Mouse (Mus musculus) cerebellum, adult 2 months (tissue): Measurements from ENCODE around the gene Kat2b. TPM values are rescaled to one million over a fixed set of nuclear protein-coding genes. Genes with fewer than 3 reads are reported as not detected.
"Not testable (repeated sequence)": the region's sequence is repeated elsewhere in the genome, so short reads cannot be mapped to it uniquely, and the experiment has no call there.

Experiments
- DNase-seq, 2 experiments: peaks; one replicate each; pipeline ENCODE4 v3.0.0; 2021
- H3K27ac ChIP-seq: fragments of 200-500 bp; 2 replicates; pipeline ENCODE4 v1.5.1; 2012; ENCODE audit warnings: low read length, control low read depth, inconsistent platforms; ENCODE audit not compliant: insufficient read depth
- H3K27me3 ChIP-seq: fragments of 200-500 bp; 2 replicates; pipeline ENCODE4 v1.6.1; 2012; ENCODE audit warnings: inconsistent platforms, mild to moderate bottlenecking, low read length, moderate library complexity; ENCODE audit not compliant: control insufficient read depth, insufficient read depth
- H3K4me1 ChIP-seq: fragments of 200-500 bp; 2 replicates; pipeline ENCODE4 v1.6.1; 2011; ENCODE audit warnings: low read length; ENCODE audit not compliant: control insufficient read depth, insufficient read depth
- H3K4me3 ChIP-seq: fragments of 200-500 bp; replicated peaks from 2 replicates; pipeline ENCODE3; 2011; ENCODE audit warnings: mild to moderate bottlenecking, low read depth, low read length, control low read depth; ENCODE audit not compliant: insufficient read depth
- CTCF ChIP-seq: fragments of 200-500 bp; IDR thresholded peaks from 2 replicates; pipeline ENCODE4 v1.5.1; 2011; ENCODE audit warnings: low read depth, mild to moderate bottlenecking, control low read depth, low read length, moderate library complexity, borderline replicate concordance; ENCODE audit not compliant: insufficient read depth
- POLR2A ChIP-seq: fragments of 200-500 bp; IDR thresholded peaks from 2 replicates; pipeline ENCODE4 v1.6.1; 2011; ENCODE audit warnings: low read length, control low read depth, borderline replicate concordance; ENCODE audit not compliant: insufficient read depth
- WGBS: fragments of 180-500 bp; shearing (Covaris S2); methylation state at CpG from one replicate; pipeline ENCODE4 v1.1.7; 2018; 5-methylcytosine and 5-hydroxymethylcytosine counted together
- polyA plus RNA-seq: library from polyadenylated mRNA; depleted of rRNA; stranded (reverse); fragments of >200 nt; gene quantifications from 2 replicates; pipeline ENCODE4 v1.2.3, GENCODE M21; 2012

The Kat2b gene
- polyA plus RNA-seq, 1 experiment = 40.5 TPM

DNA sequence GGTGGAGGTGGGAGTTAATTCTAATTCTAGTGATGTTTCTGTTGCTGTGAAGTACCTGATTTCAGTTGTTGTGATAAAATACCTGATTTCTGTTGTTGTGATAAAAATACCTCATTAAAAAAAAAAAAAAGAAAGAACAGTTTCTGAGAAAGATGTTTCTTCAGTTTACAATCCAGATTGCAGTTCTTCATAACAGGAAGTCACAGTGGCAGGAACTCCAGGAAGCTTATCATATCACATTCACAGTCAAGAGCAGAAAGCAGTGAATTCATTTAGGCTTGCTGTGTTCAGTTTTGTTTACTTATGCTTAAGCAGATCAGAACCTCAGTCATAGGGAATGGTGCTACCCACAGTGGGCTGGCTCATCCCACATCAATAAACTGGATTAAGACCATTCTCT, 64.7 kb downstream of the Kat2b start:
- H3K27me3 ChIP-seq = no peaks in the 10 kb centered on the region

DNA sequence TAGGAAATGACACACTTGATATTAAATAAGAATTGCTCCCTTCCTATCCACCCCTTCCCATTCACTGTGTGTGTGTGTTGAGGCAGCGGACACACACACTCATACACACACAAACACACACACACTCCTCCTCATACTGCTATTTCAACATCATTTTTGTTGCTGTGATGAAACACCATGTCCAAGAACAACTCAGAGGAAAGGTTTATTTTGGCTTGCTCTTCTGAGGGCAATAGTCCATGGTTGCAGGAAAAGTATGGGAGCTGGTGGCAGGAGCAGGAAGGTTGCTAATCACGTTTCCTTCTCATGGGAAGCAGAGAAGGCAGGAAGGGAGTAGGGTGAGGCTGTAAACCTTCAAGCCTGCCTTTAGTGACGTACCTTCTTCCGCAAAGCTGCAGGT, 76.7 kb downstream of the Kat2b start:
- Histone ChIP-seq H3K4me3 (no peak overlapping the region), H3K4me1 (no peaks in the 10 kb centered on the region), H3K27ac (no peak overlapping the region), H3K27me3 (no peaks in the 10 kb centered on the region)
- no peak for DNase-seq
- TF ChIP-seq POLR2A (no peak), CTCF (no peak)
- 90% methylated on average over 4 of the region's 4 CpGs for WGBS

More for the DNA sequence above, 64.7 kb downstream of the Kat2b start:
- Histone ChIP-seq H3K4me3 (no peak overlapping the region), H3K4me1 (peaks cover 11% of the 10 kb centered on the region), H3K27ac (no peak overlapping the region)
- DNase-seq = no peak
- TF ChIP-seq POLR2A (no peak), CTCF (no peak)

DNA sequence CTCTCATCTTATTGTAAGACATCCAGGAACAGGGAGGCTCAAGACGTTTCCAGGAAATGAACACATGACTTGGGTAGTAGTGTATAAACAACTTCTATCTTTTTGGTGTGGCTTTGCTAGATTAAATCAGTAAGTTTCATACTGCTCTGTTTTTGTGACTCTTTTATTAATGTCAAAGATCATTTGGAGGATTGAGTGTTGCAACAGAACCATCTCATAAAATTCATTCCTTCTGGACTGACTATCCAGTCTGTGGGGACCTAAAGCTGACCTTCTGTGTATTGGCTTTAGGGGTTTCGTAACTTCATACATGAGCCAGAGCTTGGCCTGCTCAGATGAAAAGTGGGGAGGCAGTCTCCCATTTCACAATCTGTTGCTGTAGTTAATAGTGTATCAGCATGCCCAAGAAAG, 83.6 kb downstream of the Kat2b start:
- Histone ChIP-seq H3K27me3 (no peaks in the 10 kb centered on the region), H3K27ac (no peak overlapping the region), H3K4me3 (no peak overlapping the region), H3K4me1 (no peaks in the 10 kb centered on the region)
- DNase-seq = no peak
- 69% methylated on average over 2 of the region's 2 CpGs for WGBS
- TF ChIP-seq POLR2A (no peak), CTCF (no peak)

DNA sequence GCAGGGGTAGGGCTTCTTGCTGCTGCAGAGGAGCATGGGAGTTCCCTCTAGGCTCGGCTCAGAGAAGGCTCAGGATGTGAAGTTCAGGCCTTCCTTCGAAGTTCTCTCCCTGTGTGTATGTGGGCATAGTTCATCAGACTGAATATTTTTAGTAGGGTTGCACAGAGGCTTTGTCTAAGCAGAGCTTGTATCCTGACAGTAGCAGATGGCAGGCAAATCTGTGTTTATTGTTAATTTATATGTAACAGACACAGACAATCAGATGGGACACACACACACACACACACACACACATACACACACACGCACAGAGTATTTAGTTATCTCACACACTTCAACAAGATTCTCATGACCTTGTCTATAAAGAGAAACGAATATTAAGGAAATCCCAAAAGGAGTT, 87.9 kb downstream of the Kat2b start:
- no peak overlapping the region for H3K4me3 ChIP-seq
- DNase-seq = no peak
- H3K27ac ChIP-seq = no peak overlapping the region
- H3K27me3 ChIP-seq = no peaks in the 10 kb centered on the region
- WGBS = 83% methylated on average over 4 of the region's 4 CpGs
- TF ChIP-seq CTCF (no peak), POLR2A (no peak)
- H3K4me1 ChIP-seq = no peaks in the 10 kb centered on the region

DNA sequence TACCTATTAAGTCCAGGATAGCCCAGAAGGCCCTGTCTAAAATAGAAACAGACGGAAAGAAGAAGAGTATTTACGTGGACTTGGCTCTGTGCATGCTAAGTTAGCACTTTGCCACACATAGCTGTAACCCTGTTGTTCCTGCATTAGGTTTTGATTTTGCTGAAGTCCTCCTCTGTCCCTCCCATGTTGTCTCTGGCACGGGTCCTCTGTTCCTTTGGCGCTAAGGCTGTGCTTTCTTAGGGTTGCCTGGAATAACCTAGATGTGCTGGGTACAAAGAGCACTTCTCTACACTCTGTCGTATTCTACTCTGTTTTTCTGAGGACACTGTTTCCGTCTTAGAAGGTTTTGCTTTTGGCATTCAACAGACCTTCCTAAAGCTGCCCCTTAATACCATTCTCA, 88.4 kb downstream of the Kat2b start:
- DNase-seq = no peak
- no peaks in the 10 kb centered on the region for H3K4me1 ChIP-seq
- H3K27ac ChIP-seq = no peak overlapping the region
- H3K4me3 ChIP-seq = no peak overlapping the region
- no peaks in the 10 kb centered on the region for H3K27me3 ChIP-seq
- WGBS = 77% methylated on average over 6 of the region's 6 CpGs
- no peak for TF ChIP-seq CTCF
- no peak for TF ChIP-seq POLR2A

DNA sequence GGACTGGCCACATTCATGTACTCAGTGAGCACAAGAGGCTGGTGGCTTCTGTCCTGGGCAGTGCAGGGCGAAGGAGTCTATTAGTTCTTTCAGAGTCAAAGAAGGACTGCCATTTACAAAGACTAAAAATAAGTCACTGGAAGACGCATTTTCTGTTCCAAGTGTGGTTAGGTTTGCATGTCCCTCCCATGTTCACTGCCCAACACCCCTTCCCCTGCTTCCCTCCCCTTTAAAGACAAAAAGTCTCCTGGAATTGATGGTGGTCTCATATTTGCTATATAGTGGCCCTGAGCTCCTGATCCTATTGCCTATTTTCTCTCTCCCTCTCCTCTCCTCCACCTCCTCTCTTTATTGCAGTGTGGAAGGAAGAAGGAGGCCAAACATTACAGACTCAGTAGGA, 89.3 kb downstream of the Kat2b start:
- Histone ChIP-seq H3K27ac (no peak overlapping the region), H3K27me3 (no peaks in the 10 kb centered on the region), H3K4me1 (no peaks in the 10 kb centered on the region), H3K4me3 (no peak overlapping the region)
- WGBS = 80% methylated on average over 2 of the region's 2 CpGs
- TF ChIP-seq CTCF = no peak
- no peak for DNase-seq

DNA sequence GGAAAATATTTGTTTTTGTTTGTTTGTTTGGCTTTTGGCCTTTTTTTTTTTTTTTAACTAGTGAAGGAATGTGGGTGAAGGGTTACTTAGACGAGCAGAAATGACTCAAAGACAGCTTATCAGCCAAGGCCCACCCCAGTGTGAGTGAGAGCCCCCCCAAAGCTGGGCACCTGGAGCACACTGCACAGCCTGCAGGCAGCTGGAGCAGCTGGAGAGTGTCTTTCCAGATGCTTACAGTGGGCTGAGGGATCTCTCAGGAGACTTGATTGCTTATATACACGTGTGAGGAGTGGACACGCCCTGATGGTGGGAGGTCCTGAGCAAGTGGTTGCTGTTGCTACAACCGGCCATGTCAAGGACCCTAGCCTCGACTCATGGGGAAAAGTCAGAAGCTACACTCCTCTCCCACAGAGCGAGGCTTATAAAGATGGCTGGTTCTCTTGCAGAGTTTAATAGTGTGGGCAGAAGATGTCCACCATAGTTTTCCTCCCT, 89.8 kb downstream of the Kat2b start:
- no peaks in the 10 kb centered on the region for H3K27me3 ChIP-seq
- no peak for TF ChIP-seq POLR2A
- TF ChIP-seq CTCF = no peak

DNA sequence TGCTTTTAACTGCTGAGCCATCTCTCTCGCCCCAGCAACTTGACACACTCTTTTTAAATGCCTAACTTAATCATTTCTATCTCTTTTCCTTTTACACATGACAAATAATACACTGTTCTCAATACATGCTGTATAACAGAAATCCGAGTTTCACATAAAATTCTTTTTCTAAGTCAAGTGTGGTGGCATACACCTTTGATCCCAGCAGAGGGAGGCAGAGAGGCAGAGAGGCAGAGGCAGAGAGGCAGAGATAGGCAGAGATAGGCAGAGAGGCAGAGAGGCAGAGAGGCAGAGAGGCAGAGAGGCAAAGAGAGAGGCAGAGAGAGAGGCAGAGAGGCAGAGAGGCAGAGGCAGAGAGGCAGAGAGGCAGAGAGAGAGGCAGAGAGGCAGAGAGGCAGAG, 90.7 kb downstream of the Kat2b start:
- H3K4me1 ChIP-seq, H3K27ac ChIP-seq, H3K27me3 ChIP-seq, H3K4me3 ChIP-seq: not testable (repeated sequence)
- TF ChIP-seq CTCF = peak; percentile 55
- DNase-seq = peak; percentile 31 to 35
- WGBS = 71% methylated on average over 2 of the region's 2 CpGs

More for the DNA sequence above, 89.8 kb downstream of the Kat2b start:
- Histone ChIP-seq H3K4me3 (no peak overlapping the region), H3K4me1 (0 out of 2 replicates have a peak, but pooled peaks cover 1% of the 10 kb centered on the region), H3K27ac (no peak overlapping the region)
- no peak for DNase-seq
- 76% methylated on average over 6 of the region's 6 CpGs for WGBS
